Mouse (Mus musculus): ENCODE measurements around the gene Appbp2.
A peak's percentile ranks its signal among the peaks of the same experiment; 100 is the strongest.

Appbp2 gene

DNA sequence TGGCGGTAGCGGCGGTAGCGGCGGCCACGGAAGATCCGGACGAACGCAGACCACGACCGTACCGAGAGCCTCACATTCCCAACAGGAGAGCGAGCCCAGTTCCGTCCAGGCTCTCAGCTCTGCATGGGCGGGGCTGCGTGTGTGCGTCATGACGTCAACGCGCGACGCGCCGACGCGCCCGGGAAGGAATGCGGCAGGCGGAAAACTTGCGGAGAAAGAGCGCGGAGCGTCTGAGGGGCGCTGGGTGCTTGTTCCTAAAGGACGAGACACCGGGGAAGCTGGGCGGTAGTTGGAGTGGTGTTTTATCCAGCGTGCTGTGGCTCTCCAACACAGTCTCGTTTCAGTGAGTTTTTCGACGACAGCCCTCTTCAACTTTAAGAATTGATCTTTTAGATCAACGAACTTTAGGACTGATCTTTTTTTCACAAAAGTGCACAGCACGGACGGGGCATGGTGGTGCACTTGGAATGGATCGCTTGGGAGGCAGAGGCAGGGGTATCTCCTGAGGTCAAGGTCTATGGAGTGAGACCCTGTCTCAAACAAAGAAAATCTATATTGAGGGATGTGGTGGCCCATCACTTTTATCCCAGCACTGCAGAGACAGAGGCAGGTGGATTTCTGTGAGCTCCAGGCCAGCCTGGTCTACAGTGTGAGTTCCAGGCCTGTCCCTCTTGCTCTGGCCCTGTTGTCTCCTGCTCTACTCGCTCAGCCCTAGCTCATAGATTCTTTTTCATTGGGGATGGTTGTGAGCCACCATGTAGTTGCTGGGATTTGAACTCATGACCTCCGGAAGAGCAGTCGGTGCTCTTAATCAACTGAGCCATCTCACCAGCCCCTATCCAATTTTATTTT, at the start of gene Appbp2:
Appbp2 (minus strand) TSS at position 141 of the 852 bp plus-strand sequence.
- DNase-seq (ENCODE audit: low read depth, low spot score), result peak; percentile 84

DNA sequence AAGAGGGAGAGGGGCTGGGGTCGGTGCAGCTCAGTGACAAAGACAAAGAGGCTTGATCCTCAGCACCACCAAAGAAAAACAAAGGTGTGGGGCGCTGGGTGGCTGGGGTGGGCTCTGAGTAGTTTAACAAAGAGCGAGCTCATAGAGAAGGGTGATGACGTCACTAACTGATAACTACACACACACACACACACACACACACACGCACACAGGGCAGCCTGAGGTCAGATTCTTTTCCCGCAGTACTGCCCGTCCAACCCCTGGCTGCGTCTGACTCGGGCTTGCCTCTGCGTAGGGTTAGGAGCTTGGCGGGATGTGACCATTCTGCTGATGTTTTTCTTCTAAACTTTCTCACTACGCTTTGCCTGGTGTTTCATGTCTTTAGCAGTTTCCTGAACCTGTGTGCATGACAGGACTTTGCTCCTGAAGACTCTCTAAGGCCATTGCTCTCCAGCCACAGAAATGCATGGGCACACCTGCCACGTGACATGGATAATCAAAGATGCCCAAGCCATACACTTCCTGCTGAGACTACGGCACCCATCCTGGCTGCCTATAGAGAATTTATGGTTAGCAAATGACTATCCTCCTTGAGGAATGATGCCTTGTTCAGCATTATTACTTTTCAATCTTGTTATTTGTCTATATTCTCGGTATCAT, 46.4 kb upstream of the Appbp2 start:
- DNase-seq (ENCODE audit: low read depth, low spot score), result no peak

DNA sequence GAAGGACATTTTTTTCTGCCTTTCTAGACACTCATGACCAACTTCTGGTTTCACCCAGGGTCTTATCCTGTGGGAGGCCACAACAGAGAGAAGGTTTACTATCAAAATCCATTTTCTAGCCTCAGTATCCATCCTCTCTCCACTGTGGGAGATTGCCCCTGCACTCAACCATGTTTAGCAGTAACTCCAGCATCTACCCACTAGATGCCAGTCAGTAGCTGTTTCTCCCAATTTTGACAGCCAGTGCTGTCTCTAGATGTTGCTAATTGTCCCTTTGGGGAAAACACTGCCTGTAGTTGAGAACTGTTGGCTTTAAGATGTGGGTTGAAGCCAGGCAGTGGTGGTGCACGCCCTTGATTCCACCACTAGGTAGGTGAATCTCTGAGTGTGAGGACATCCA, 43.2 kb upstream of the Appbp2 start:
- no peak for DNase-seq (ENCODE audit: low read depth, low spot score)

DNA sequence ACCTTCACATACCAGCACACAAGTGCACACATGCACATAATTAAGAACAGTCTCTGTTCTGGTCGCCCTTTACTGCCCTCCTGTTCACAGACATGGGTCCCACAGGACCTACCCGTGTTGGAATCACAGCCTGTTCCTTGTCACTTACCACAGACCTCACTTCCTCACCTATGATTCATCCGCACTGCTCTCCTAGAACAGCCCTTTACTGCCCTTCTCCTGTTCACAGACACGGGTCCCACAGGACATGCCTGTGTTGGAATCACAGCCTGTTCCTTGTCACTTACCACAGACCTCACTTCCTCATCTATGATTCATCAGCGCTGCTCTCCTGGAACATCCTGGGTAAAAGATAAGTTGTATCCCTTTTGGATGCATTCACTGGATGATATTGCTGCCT, 42.7 kb upstream of the Appbp2 start:
- no peak for DNase-seq (ENCODE audit: low read depth, low spot score)

DNA sequence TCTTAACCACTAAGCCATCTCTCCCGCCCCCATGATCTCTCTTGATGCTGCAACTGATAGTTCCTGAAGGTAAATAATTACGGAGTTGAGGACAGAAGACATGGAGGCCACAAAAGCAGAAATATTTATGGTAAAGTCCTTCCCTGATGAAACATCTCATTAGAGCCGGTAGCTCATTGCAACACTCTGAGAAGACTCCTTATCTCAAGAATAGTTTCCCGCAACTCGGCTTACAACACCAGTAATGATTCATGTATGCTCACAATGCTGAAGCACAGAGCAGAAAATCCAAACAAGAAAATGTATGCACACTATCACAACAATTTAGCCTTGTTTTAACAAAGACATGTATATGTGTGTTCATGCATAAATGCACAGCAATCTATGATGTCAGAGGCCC, 40.2 kb upstream of the Appbp2 start:
- DNase-seq (ENCODE audit: low read depth, low spot score), result no peak

DNA sequence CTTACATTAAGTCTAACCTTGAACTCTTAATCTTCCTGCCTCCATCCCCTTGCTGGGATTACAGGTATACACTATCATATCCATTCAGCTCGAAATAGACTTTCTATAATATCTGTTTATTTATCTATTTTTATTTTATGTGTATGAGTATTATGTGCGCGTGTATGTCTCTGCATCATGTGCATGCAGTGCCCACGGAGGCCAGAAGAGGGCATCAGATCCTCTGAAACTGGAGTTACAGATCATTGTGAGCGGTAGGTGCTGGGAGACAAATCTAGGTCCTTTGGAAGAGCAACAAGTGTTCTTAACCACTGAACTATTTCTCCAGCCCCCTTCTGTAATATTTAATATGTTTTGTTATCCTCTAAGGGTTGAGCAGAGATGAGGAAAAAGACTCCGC, 38.4 kb upstream of the Appbp2 start:
- DNase-seq (ENCODE audit: low read depth, low spot score), result no peak

DNA sequence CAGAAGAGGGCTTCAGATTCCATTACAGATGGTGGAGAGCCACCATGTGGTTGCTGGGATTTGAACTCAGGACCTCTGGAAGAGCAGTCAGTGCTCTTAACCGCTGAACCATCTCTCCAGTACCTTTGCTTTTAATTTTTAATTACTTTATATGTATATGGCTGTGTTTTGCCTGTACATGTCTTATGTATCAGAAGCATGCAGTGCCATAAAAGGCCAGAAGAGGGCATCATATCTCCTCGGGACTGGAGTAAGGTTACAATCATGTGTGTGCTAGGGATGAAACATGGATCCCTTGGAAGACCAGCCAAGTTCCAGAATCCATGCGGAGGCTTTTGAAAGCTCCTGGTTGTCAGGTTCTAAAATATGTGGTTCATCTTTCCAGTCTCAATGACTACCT, 35.7 kb upstream of the Appbp2 start:
- no peak for DNase-seq (ENCODE audit: low read depth, low spot score)

DNA sequence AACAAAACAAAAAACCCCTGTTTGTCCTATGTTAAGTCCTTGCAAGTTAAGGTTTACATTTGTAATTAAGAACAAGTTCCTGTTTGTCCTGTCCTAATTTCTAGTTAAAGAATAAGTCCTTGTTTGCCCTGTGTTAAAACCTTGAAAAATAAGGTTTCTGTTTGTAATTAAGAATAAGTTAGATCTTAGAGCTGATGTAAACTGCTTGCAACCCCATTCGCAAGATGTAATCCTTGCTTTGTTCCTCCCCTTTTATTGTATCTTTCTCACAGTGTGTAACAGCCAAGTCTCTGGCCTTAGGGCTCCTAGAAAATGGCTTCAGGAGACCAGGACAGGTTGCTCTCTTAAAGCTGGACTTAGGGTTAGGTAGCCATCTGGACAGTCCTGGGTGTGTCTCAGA, 32.5 kb upstream of the Appbp2 start:
- no peak for DNase-seq (ENCODE audit: low read depth, low spot score)

DNA sequence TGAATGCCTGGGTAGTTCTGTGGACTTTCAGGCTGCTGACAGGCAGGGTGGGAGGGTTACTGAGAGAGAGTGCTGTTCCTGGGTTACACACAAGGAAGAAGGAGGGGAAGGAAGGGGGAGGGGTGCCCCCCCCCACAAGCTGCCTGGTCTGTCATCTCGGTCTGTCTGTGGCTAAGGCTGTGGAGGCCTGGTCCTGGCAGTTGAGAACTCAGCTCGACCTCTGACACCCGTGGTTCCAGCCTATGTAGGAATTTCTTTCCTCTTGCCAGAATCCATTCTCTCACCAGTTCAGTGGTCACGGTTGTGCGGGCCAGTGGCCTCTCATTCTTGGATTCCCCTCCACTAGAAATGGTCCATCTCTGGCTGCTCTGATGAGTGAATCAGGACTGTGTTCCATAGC, 29.7 kb upstream of the Appbp2 start:
- no peak for DNase-seq (ENCODE audit: low read depth, low spot score)

DNA sequence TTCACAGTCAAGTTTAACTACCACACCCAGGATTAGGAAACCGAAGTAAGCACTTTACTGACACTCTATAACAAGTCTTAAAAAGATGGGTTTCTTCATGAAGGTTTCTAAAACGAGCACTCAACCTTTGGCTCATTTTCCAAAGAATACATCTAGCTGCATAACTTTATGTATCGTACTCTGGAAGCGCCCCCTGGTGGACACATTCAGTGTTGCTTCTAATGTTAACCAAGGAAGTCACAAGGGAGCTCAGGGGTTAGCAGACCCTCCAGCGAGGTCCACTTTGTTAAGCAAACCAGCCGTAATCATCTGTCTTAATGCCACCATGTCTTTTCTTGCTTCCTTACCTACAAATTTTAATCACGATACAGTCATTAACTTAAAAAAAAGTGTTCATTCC, 26.3 kb upstream of the Appbp2 start:
- peak; percentile 2 for DNase-seq (ENCODE audit: low read depth, low spot score)

DNA sequence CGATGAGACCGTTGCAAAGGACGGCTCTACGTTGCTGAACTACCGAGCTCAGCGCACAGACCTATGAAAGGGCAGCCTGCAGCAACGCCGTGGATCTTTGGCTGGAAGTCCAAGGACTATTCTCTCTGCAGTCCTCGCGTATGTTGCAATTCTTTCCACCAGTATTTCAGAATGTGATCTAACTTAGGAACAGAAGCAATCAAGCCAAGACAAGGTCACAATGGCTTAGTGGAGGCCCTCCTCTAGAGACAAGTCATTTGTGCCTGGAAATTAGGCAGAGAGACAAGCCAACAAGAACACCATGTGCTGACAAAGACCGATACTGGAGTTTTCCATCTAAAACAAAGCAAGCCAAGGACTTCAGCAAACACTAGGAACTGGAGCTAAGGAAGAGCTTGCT, 24.0 kb upstream of the Appbp2 start:
- no peak for DNase-seq (ENCODE audit: low read depth, low spot score)

DNA sequence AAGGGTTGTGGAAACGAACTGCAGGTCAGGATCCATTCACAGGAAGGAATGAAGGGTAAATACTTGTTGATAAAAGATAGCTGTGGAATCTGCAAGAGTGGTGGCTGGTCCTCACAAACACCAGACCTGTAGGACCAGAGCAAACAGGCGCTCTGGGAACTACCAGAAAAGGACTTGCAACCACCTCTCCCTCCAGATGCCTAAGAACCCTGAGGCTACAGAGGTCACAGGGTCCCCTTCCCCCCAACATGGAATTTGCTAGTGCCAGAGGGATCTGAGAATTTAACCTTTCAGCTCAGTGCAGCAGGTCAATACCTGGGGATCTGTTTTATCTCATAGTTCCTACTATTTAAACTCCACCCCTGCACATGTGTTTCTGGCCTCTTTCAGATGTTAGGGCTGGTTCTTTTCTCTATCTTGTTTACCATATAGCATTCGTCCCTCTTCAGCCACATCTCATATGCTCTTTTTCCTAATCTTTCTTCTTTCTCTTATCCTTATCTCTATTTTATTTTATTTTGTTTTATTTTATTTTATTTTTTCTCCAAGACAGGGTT, 20.6 kb upstream of the Appbp2 start:
- no peak for DNase-seq (ENCODE audit: low read depth, low spot score)

DNA sequence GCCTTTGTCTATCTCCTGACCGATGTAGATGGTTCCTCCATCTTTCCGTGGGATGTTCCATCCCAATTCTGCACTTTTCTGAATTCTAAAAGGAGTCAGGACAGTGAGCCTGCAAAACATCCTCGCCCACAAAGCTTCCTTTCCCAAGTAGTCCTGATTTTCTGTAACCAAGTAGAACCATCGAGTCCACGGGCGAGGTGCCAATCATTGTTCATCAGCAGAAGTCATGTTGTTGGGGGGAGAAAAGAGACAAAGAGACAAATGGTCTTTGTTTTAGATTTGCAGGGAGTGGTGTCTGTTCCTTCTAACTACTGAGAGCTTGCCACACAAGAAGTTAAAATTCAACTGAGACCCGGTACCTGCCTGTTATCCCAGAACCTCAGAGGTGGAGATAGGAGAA, 18.7 kb upstream of the Appbp2 start:
- no peak for DNase-seq (ENCODE audit: low read depth, low spot score)

DNA sequence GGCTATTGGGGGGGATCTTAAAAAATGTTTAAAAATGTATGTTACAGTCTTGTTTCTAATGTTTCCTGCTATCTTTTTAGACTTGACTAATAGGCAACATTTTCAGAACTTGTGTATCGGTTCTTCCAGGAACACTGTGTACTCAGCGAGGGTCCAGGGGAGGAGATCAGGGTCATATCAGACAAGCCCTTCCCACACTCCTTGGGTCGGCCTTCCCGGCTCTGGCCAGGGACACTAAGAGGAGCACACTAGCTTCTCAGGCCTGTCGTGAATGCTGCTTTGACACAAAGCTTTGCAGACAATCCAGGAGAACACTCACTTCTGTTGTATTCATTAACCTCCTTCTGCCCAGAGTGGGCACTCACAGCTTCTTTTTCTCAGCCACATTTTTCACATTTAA, 18.1 kb upstream of the Appbp2 start:
- DNase-seq (ENCODE audit: low read depth, low spot score), result no peak

DNA sequence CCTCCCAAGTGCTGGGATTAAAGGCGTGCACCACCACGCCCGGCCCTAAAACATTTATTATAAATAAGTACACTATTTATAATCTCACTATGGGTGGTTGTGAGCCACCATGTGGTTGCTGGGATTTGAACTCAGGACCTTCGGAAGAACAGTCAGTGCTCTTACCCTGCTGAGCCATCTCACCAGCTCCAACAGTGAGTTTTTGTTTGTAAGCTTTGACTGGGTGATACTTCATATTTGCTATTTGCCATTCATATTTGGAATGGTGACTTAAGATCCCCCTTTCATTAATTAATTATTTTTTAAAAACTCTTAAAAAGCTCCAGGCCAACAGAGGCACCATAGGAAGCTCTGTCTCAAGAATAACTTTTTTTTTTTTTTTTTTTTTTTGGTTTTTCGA, 17.0 kb upstream of the Appbp2 start:
- DNase-seq (ENCODE audit: low read depth, low spot score), result no peak

DNA sequence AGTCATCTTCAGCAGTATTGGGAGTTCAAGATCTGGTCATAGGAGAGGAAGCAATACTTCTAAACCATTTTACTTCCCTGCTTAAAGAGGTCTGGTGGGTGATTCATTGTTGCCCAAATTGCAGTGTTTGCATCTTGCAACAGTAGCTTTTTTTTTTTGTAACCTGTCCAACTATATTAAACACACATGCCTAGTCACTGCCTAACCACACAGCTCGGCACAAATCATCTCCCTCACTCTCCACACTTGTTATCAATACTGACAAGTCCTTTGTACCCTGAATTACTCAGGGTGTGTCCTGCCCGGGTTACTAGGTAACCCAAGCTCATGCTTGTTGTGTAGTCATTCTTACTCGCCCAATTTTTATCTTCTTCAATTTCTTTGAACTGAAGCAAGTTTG, 15.5 kb upstream of the Appbp2 start:
- no peak for DNase-seq (ENCODE audit: low read depth, low spot score)

DNA sequence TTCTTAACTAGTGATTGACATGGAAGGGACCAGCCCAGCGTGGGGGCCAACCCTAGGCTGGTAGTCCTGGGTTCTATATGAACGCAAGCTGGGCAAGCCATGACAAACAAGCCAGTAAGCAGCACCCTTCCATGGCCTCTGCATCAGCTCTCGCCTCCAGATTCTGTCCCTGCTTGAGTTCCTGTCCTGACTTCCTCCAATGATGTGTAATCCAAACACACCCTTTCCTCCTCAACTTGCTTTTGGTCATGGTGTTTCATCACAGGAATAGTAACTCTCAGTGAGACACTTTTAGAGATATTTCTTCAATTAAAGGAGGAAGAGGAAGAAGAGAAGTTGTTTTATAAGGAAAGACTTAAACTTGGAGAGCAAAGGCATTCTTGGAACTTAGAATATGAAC, 14.4 kb upstream of the Appbp2 start:
- DNase-seq (ENCODE audit: low read depth, low spot score), result no peak

DNA sequence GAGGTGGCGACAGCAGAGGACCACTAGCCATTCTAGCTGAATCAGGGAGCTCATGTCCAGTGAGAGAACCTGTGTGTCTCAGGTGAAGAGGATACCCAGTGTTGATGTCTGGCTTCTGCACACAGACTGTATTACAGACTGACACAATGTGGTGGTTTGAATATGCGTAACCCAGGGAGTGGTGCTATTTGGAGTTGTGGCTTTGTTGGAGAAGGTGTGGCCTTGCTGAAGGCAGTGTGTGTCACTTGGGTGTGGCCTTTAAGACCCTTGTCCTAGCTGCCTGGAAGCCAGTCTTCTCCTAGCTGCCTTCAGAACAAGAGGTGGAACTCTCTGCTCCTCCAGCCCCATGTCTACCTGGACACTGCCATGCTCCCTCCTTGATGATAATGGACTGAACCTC, 13.2 kb upstream of the Appbp2 start:
- DNase-seq (ENCODE audit: low read depth, low spot score), result no peak

DNA sequence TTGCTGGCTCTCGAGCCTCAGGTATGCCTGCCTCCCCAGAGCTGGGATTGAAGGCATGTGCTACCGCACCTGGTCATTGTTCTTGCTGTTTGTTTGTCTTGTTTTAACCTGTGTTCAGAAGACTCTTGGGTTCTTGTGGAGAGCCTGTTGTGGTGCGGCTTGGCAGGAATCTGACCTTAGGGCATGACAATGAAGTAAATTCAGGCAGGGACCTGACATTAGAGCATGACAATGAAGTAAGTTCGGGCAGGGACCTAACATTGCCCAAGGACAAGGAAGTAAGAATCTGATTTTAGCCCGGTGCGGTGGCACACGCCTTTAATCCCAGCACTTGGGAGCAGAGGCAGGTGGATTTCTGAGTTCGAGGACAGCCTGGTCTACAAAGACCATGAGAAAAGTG, 6.3 kb upstream of the Appbp2 start:
- DNase-seq (ENCODE audit: low read depth, low spot score), result no peak

DNA sequence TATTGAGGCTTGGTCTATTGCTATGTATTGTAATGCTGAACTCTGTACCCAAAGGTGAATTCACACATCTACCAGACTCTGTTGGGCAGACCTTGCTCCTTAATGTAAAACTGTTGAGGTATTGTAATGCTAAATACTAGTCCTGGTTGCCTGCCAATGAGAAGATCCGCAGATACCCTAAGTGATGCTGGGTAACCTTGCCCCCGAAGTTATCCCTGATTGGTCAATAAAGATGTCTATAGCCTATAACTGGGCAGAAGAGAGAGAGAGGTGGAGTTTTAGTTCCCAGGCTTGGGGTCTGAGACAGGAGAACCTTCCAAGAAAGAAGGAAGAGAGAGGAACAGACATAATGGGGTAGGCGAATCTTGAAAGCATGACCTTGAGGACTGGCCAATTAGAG, 5.3 kb upstream of the Appbp2 start:
- no peak for DNase-seq (ENCODE audit: low read depth, low spot score)

DNA sequence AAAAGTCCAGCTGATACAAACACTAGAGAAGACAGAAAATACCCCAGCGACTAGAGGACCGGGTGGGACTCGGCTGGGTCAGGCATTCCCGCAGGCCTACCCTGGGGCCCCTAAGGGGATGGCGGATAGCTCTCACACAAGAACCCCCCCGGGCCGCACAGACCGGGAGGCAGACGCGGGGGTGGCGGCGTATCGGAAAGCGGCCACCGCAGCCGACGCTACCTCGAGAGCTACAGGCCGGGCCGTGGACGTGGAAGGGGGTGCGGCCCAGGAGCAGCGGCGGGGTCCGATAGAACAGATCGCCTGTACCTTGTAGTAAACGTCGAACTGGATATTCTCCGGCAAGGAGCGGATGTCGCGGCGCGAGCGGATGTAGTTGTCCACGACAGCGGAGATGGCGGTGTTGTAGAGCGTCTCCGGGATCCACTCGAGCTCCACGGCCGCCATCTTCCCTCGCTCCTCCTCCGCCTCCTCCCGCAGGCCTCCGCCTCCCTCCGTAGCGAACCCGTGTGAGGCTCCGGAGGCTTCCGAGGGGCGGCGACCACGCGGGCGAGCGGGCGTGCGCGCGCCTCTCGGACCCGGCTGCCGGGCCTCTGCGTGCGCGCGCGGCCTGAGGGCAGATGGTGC, 454 bp downstream of the Appbp2 start:
- DNase-seq (ENCODE audit: low read depth, low spot score), result peak; percentile 75

DNA sequence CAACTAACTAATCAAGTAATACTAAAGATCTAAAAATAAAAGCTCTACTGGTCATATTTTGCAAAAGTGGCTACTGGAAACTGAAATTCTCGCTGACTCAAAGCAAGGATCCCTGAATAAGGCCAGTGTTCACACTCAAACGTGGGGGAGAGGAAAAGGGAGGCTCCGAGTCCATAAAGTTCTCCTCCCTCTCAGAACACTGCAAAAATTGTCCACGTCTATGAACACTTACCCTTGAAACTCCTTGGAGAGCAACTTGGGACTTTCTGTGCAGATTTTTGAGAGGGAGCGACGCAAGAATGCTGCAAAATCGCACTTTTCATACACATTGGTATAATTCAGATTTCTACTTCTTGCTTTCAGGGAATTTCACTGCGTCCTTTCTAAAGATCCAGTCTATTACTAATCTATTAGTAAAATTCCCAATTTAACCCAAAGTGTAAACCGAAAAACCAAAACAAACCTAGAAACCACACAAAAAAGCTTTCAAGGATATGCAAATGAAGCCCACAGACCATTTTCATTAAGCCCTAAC, 1.2 kb downstream of the Appbp2 start:
- no peak for DNase-seq (ENCODE audit: low read depth, low spot score)
